Mouse (Mus musculus): ENCODE results near the gene Wt1.

Gene Wt1

GRCm38 (mm10) chr2:105185768-105186529, 59.6 kb downstream of the Wt1 start:
- no peak for DNase-seq

- DNase-seq, result no peak
Measured at GRCm38 (mm10) chr2:105186591-105186990, 60.3 kb downstream of the Wt1 start.

GRCm38 (mm10) chr2:105188182-105188581, 61.9 kb downstream of the Wt1 start:
- DNase-seq, result no peak

GRCm38 (mm10) chr2:105189352-105189751, 63.0 kb downstream of the Wt1 start:
- DNase-seq, result no peak

- DNase-seq, result no peak
Measured at GRCm38 (mm10) chr2:105200152-105200551, 73.8 kb downstream of the Wt1 start.

- DNase-seq, result peak in 1 of 2 experiments; percentile 11
Measured at GRCm38 (mm10) chr2:105206563-105207174, 80.3 kb downstream of the Wt1 start.

- no peak for DNase-seq
Measured at GRCm38 (mm10) chr2:105212839-105213238, 86.5 kb downstream of the Wt1 start.

GRCm38 (mm10) chr2:105215914-105216313, 89.6 kb downstream of the Wt1 start:
- DNase-seq, result no peak

- no peak for DNase-seq
Measured at GRCm38 (mm10) chr2:105219229-105219628, 92.9 kb downstream of the Wt1 start.

GRCm38 (mm10) chr2:105219664-105220063, 93.3 kb downstream of the Wt1 start:
- no peak for DNase-seq

- DNase-seq, result no peak
Measured at GRCm38 (mm10) chr2:105220738-105221303, 94.5 kb downstream of the Wt1 start.
